Mouse (Mus musculus) heart, embryonic 12.5 days (tissue): ENCODE measurements around the gene Trip12. TPM values are rescaled to one million over a fixed set of nuclear protein-coding genes. Genes with fewer than 3 reads are reported as not detected.

Experiments used
- ATAC-seq: fragments of 200-750 bp; cut with Nextera tagmentation; 2 replicates; pipeline ENCODE4 v1.8.0; 2017; ENCODE audit warnings: moderate TSS enrichment, moderate library complexity; ENCODE audit not compliant: insufficient number of reproducible peaks, low FRiP score
- H3K27ac ChIP-seq: fragments of 300-500 bp; sonication (generic); 2 replicates; pipeline ENCODE4 v1.5.1; 2016; ENCODE audit warnings: mild to moderate bottlenecking, moderate library complexity; ENCODE audit not compliant: poor library complexity, severe bottlenecking
- H3K27me3 ChIP-seq: fragments of 300-500 bp; sonication (generic); replicated peaks from 2 replicates; pipeline ENCODE4 v1.6.1; 2016; ENCODE audit warnings: mild to moderate bottlenecking, moderate library complexity
- H3K36me3 ChIP-seq: fragments of 300-500 bp; sonication (generic); 2 replicates; pipeline ENCODE4 v1.6.1; 2016; ENCODE audit warnings: mild to moderate bottlenecking, moderate library complexity
- H3K4me1 ChIP-seq: fragments of 300-500 bp; sonication (generic); replicated peaks from 2 replicates; pipeline ENCODE4 v1.6.1; 2016; ENCODE audit warnings: mild to moderate bottlenecking
- H3K4me2 ChIP-seq: fragments of 300-500 bp; sonication (generic); 2 replicates; pipeline ENCODE4 v1.6.1; 2016; ENCODE audit warnings: mild to moderate bottlenecking, moderate library complexity
- H3K4me3 ChIP-seq: fragments of 300-500 bp; sonication (generic); 2 replicates; pipeline ENCODE4 v1.5.1; 2016; ENCODE audit warnings: mild to moderate bottlenecking
- H3K9ac ChIP-seq: fragments of 300-500 bp; sonication (generic); 2 replicates; pipeline ENCODE4 v1.6.1; 2016; ENCODE audit warnings: mild to moderate bottlenecking, moderate library complexity
- H3K9me3 ChIP-seq: fragments of 300-500 bp; sonication (generic); replicated peaks from 2 replicates; pipeline ENCODE4 v1.6.1; 2016; ENCODE audit warnings: mild to moderate bottlenecking, moderate library complexity
- WGBS: fragments of 180-500 bp; shearing (Covaris S2); methylation state at CpG from one replicate; pipeline ENCODE4 v1.1.7; 2016; 5-methylcytosine and 5-hydroxymethylcytosine counted together
- polyA plus RNA-seq: library from polyadenylated mRNA; unstranded; fragments of >200 nt; fragmentation: Nextera tagmentation; extraction: Ambion mirVana; gene quantifications from 2 replicates; pipeline ENCODE4 v1.2.1, GENCODE M21; 2016

Trip12 gene
- 98.5 and 98.8 TPM in 2 replicates for polyA plus RNA-seq

DNA sequence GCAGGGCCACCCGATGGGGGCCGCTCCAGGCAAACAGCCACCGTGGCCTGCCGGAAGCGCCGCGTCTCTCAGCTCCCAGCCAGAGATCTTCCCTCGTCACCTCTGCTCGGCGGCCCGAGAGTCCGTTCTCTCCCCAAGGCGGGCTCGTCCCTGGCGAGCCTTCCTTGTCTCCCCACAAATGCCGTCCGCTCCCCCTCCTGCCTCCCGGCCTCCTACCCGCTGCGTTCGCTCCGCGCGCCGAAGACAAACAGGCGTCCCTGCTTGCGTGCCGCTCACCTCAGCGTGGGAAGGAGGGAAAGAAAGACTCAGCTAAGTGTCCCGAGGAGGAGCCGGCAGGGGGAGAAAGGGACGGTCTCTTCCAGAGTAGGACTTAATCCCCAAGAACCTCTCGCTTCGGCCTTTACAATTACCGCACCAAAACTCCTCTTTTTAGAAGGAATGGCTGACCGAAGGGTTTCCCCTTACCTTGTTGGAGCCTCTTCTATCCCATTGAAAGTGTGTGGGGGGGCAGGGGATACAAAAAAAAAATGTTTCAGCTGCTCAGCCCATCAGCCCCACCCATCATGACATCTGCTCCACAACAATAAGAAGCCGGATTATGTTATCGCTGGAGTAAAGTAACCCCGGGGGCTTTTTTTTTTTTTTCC is at the start of gene Trip12:
TSS of gene Trip12 (minus strand) at position 499 of the 647 bp plus-strand sequence.
- Histone ChIP-seq H3K27ac (peak within 1 kb of the TSS; percentile 98), H3K4me2 (peak within 1 kb of the TSS; percentile 78), H3K9ac (peak within 1 kb of the TSS; percentile 100), H3K4me1 (peaks cover 4% of the 10 kb centered on the region), H3K4me3 (peak within 1 kb of the TSS; percentile 96), H3K9me3 (no peaks in the 10 kb centered on the region), H3K36me3 (no peaks in the 10 kb centered on the region), H3K27me3 (no peaks in the 10 kb centered on the region)
- ATAC-seq, result peak; percentile 47
- WGBS, result 0% methylated on average over 39 of the region's 39 CpGs

DNA sequence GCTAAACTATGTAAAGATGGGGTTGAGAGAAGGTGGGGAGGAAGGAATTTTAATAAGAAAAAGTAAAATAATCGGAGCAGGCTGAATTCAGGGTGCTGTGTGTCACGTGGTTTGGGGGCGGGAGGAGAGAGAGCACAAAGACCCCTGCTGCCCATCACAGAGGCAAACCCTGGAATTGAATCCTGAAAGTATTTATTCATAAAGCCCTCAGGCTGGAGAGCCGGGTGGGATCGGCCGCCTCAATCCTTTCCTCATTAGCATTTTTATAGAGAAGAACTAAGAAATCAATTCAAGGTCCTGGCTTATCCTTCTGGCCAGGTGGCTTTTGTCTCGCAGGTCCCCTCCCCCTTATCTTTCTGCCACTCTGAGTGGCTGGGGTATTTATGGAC is 49.7 kb upstream of the Trip12 start:
- H3K9me3 ChIP-seq, result no peaks in the 10 kb centered on the region; the same call in 1 of the 2 replicates
- no peak overlapping the region for H3K27ac ChIP-seq
- no peaks in the 10 kb centered on the region for H3K27me3 ChIP-seq
- 34% methylated on average over 7 of the region's 7 CpGs for WGBS
- no peak for ATAC-seq
- no peaks in the 10 kb centered on the region for H3K36me3 ChIP-seq
- no peak overlapping the region for H3K9ac ChIP-seq
- no peak overlapping the region for H3K4me3 ChIP-seq
- no peaks in the 10 kb centered on the region for H3K4me1 ChIP-seq
- H3K4me2 ChIP-seq, result no peak overlapping the region

DNA sequence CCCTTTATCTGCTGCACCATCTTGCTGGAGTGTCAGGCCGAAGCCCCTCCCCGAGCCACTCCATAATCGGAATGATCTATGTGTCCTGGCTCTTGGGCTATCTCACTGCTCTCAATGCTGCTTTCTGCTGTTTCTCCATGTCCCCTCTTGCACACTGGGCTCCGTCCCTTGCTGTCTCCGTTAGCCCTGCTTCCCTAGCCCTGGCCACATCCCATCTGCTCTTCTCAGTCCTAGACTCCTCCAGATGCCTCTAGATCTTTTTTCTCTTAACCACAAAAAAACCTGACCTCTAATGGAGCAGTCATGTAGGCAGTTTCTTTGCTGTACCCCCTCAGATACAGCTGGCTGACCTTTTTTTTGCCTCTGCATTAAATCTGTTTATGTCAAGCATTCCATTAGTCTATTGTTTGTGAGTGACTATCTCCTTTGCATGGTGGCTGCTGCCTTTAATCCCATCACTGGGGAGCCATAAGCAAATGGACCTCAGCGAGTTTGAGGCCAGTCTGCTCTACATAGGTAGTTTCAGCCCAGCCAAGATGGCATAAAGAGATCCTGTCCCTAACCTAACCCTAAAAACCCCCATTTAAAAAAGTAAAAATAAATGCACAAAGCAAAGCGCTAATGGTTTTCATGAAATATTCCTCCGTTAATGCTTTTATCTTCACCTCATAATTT is 49.2 kb upstream of the Trip12 start:
- H3K36me3 ChIP-seq, result no peaks in the 10 kb centered on the region
- no peak for ATAC-seq
- H3K4me1 ChIP-seq, result no peaks in the 10 kb centered on the region
- H3K4me2 ChIP-seq, result no peak overlapping the region
- H3K9ac ChIP-seq, result no peak overlapping the region
- H3K4me3 ChIP-seq, result no peak overlapping the region
- WGBS, result 53% methylated on average over 8 of the region's 8 CpGs
- no peaks in the 10 kb centered on the region; the same call in 1 of the 2 replicates for H3K9me3 ChIP-seq
- H3K27me3 ChIP-seq, result no peaks in the 10 kb centered on the region
- no peak overlapping the region for H3K27ac ChIP-seq

DNA sequence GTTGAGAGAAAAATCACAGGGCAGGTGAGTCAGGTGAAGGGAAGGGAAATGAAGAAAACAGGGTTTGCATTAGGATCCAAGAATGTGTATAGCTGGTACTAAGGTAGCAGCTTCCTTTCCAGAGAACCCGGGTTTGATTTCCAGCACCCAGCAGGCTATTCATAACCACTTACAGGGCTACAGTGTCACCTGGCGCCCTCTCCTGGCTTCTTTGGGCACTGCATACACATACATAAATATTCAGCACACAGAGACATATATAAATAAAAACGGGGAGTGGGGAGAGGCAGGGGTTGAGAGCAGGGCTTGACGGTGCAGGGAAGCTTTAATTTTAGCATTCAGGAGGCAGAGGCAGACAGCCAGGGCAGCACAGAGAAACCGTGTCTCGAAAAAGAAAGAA is 45.6 kb upstream of the Trip12 start:
- no peaks in the 10 kb centered on the region for H3K27me3 ChIP-seq
- H3K9me3 ChIP-seq, result no peaks in the 10 kb centered on the region; the same call in 1 of the 2 replicates
- H3K36me3 ChIP-seq, result no peaks in the 10 kb centered on the region
- no peak for ATAC-seq
- H3K4me3 ChIP-seq, result no peak overlapping the region
- no peak overlapping the region for H3K4me2 ChIP-seq
- H3K4me1 ChIP-seq, result no peaks in the 10 kb centered on the region
- H3K9ac ChIP-seq, result no peak overlapping the region
- H3K27ac ChIP-seq, result no peak overlapping the region
- 80% methylated on average over 6 of the region's 6 CpGs for WGBS

DNA sequence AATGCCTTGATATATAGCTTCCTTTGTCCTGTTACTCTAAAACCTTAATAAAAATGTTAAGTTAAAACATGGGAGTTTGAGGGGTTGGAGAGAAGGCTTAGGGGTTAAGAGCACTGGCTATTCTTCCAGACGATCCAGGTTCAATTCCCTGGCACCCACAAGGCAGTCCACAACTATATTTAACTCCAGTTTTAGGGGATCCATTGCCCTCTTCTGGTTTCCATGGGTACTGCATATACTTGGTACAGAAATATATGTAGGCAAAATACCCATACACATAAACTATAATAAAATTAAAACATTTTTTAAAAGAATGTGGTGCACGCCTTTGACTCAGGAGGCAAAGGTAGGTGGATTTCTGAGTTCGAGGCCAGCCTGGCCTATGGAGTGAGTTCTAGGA is 44.9 kb upstream of the Trip12 start:
- 73% methylated on average over 3 of the region's 3 CpGs for WGBS
- Histone ChIP-seq H3K27me3 (no peaks in the 10 kb centered on the region), H3K4me3 (no peak overlapping the region), H3K9me3 (no peaks in the 10 kb centered on the region; the same call in 1 of the 2 replicates), H3K4me2 (no peak overlapping the region), H3K9ac (no peak overlapping the region), H3K27ac (no peak overlapping the region), H3K4me1 (no peaks in the 10 kb centered on the region), H3K36me3 (no peaks in the 10 kb centered on the region)
- no peak for ATAC-seq

- H3K27ac ChIP-seq, result no peak overlapping the region
- no peaks in the 10 kb centered on the region; the same call in 1 of the 2 replicates for H3K9me3 ChIP-seq
- WGBS, result 56% methylated on average over 4 of the region's 4 CpGs
- no peaks in the 10 kb centered on the region for H3K4me1 ChIP-seq
- no peak for ATAC-seq
- no peak overlapping the region for H3K4me3 ChIP-seq
- H3K27me3 ChIP-seq, result no peaks in the 10 kb centered on the region
- H3K4me2 ChIP-seq, result no peak overlapping the region
- H3K9ac ChIP-seq, result no peak overlapping the region
- no peaks in the 10 kb centered on the region for H3K36me3 ChIP-seq
Observed at GRCm38 (mm10) chr1:84883889-84884288, 43.6 kb upstream of the Trip12 start.

DNA sequence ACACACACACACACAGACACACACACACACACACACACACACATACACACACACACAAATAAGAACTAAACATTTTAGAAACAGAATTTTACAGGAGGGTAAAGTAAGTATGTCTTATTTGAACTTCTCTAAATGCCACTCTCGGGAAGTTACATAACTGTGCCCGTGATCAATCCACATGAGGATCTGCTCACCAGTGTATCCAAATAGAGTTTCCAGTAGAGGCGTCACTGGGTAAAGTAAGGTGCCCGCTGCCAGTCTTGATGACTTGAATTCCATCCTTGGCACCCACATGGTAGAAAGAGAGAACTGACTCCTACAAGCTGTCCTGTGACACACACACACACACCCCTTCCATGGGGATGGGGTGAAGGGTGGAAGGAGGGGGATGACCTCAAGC is 42.6 kb upstream of the Trip12 start:
- 88% methylated on average over 4 of the region's 4 CpGs for WGBS
- no peak for ATAC-seq
- H3K27ac ChIP-seq, result no peak overlapping the region

GRCm38 (mm10) chr1:84882066-84882532 is 41.8 kb upstream of the Trip12 start:
- Histone ChIP-seq H3K27ac (no peak overlapping the region), H3K4me1 (no peaks in the 10 kb centered on the region), H3K9ac (no peak overlapping the region), H3K4me2 (no peak overlapping the region), H3K9me3 (no peaks in the 10 kb centered on the region; the same call in 1 of the 2 replicates), H3K36me3 (no peaks in the 10 kb centered on the region), H3K27me3 (no peaks in the 10 kb centered on the region), H3K4me3 (no peak overlapping the region)
- ATAC-seq, result no peak
- 79% methylated on average over 2 of the region's 2 CpGs for WGBS

More for the DNA sequence above, 42.6 kb upstream of the Trip12 start:
- Histone ChIP-seq H3K9me3 (no peaks in the 10 kb centered on the region; the same call in 1 of the 2 replicates), H3K36me3 (no peaks in the 10 kb centered on the region), H3K4me3 (no peak overlapping the region), H3K4me2 (no peak overlapping the region), H3K4me1 (no peaks in the 10 kb centered on the region), H3K27me3 (no peaks in the 10 kb centered on the region), H3K9ac (no peak overlapping the region)

- Histone ChIP-seq H3K4me2 (no peak overlapping the region), H3K27ac (no peak overlapping the region), H3K4me1 (no peaks in the 10 kb centered on the region), H3K27me3 (no peaks in the 10 kb centered on the region), H3K4me3 (no peak overlapping the region), H3K9me3 (no peaks in the 10 kb centered on the region; the same call in 1 of the 2 replicates), H3K9ac (no peak overlapping the region), H3K36me3 (no peaks in the 10 kb centered on the region)
- no peak for ATAC-seq
- whole genome bisulfite sequencing, result 71% methylated on average over 11 of the region's 11 CpGs
Observed at GRCm38 (mm10) chr1:84881248-84882065, 41.1 kb upstream of the Trip12 start.

- Histone ChIP-seq H3K4me3 (no peak overlapping the region), H3K27me3 (no peaks in the 10 kb centered on the region), H3K27ac (no peak overlapping the region), H3K9me3 (no peaks in the 10 kb centered on the region), H3K36me3 (no peaks in the 10 kb centered on the region), H3K9ac (no peak overlapping the region), H3K4me1 (no peaks in the 10 kb centered on the region), H3K4me2 (no peak overlapping the region)
- ATAC-seq, result no peak
- 90% methylated on average over 8 of the region's 8 CpGs for WGBS
Observed at GRCm38 (mm10) chr1:84879571-84880120, 39.3 kb upstream of the Trip12 start.

GRCm38 (mm10) chr1:84877590-84877989 is 37.3 kb upstream of the Trip12 start:
- Histone ChIP-seq H3K9me3 (no peaks in the 10 kb centered on the region), H3K27me3 (no peaks in the 10 kb centered on the region), H3K27ac (no peak overlapping the region), H3K4me2 (no peak overlapping the region), H3K9ac (no peak overlapping the region), H3K4me1 (no peaks in the 10 kb centered on the region), H3K36me3 (no peaks in the 10 kb centered on the region), H3K4me3 (no peak overlapping the region)
- no peak for ATAC-seq
- 77% methylated on average over 2 of the region's 2 CpGs for WGBS
